Mouse (Mus musculus) kidney, postnatal 4 days (tissue): Measurements from ENCODE around the gene Rap1b.

Experiments used
- DNase-seq, 2 experiments: peaks; one replicate each; pipeline ENCODE4 v3.0.0; 2021; ENCODE audit warnings: mixed read lengths in 2 of 2

The Rap1b gene

DNA sequence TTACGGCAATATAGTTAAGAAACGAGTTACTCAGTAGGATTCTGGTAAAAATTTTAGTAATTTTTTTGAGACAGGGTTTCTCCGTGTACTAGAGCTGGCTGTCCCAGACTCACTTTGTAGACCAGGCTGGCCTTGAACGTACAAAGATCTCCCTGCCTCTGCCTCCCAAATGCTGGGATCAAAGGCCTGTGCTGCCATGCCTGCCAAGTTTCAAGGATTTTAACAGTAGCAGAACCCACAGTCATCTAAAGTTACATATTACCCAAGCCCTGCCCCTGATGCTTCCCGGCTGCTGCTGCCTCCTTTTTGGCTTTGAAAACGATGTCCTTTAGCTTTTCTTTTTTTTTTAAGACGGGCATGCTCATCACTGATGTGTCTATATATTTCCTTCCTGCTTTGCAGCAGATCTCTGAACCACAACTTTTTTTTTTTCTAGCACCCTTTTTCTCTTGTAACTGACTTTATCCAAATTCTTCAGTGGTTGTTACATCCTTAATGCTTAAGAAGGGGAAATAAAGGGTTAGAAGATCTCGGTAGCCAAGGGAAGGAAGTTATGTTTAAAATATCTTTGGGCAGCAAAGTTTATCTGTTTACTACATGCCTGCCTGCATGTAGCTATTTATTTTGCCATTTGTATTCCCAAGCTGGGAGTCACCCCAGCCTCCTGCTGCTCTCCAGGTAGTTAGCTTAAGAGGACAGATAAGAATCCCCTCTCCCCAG, 10.3 kb upstream of the Rap1b start:
- DNase-seq = no peak

DNA sequence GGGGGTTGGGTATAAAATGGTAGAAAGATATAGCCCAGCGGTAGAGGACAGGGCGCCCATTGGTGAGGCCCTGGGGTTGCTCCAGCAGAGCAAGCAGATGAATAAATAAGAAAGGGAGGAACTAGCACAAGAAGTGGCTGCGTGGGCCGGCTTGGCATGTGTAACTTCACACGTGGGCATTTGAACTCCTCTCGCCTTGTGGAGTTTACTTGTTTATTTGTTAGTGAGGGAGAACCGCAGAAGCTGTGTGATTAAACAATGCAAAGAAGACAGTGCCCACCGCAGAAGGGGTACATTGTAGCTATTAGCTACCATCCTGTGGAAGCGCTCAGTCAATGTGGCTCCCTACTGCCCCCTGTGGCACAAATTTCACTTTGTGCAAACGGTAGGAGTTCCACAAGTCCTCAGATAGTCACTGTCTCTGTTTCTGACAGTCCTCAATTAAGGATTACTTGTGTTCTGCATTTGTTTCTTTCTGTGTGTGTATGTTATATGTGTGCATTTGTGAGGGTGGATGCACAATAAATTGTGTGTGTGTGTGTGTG, 6.9 kb upstream of the Rap1b start:
- no peak for DNase-seq

DNA sequence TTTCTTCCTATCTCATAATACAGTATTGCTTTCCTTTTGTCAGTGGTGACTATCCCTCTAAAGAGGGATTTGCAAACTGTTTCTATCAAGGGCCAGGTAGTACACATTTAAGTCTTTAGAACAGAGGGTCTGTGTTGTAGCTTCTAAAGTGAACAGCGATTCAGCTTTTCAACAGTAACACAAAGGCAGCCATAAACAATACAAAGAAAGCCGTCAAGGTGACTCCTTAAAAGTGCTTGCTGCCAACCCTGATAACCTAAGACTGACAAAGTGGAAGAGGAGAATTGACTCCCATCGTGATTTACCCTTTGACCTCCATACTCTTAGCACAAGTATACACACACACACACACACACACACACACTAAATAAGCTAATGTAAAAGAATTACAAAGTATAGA, 3.1 kb upstream of the Rap1b start:
- DNase-seq = no peak

DNA sequence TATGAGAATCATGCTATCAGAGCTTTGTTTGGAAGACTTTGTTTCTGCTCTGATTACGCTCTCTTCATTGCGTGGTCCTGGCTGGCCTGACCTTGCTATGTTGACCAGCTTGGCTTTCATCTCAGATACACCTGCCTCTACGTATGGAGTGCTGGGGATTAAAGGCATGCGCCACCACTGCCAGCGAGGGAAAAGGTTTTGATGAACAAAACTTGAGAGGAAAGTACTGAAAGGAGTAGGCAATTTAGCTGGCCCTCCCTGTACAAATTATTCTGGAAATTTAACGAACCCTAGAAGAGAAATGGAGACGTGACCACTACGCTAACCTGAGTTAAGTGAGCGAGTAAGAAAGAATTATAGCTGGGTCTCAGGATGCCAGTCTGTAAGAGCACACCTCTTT, 961 bp upstream of the Rap1b start:
- DNase-seq = no peak

DNA sequence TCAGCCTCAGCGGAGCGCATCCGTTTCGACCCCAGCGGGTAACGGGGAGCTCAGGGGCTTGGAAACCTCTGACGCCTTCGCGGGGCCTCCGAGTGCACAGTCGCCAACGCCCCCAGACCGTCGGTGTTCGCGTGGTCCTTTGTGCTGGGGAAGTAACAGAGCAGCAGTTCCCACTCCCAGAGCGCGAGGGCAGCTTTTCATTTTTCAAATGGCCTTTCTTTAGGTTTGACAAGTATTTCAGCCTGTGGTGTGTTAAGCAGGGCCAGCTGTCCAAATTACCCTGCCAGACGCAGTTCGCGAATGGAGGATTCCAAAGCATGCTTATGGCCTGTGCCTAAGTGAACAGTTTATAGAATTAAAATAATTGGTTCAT, 411 bp upstream of the Rap1b start:
- DNase-seq = no peak

DNA sequence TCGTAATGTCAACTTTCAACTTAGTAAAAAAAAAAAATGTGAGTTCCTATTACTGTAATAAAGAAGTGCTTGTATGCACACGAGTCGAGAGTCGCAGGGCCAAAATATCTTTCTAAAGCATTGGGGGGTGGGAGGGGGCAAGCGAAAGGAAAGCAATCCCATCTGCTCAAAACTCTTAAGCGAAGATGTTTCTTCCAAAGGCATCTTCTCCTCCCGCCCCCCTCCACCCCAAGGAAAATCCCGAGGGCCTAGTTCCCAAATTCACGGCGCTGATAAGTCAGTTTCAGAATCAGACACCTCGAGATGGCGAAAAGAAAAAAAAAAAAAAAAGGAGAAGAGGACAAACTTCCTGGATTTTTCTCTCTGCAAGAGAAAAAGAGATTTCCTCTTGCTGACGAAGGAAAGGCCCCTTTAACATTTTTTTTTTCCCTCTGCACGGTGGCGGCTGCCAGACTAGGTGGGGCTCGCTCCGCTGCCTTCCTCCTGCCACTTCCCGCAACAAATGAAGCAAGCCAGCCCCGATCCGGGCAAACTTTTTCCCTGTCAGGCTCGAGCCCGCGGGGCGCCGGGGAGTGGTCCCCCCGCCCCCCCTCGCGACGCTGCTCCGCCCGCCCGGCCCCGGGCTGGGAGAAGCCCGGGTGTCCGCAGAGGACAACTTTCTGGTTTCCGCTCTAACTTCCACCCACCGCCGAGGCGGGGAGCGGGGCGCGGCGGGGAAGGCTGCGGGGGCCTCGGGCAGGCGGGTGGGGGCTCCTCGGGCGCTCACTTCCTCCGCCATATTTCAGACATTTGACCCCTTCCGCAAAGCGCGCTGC, 846 bp downstream of the Rap1b start:
- peak; percentile 75 to 82 for DNase-seq

DNA sequence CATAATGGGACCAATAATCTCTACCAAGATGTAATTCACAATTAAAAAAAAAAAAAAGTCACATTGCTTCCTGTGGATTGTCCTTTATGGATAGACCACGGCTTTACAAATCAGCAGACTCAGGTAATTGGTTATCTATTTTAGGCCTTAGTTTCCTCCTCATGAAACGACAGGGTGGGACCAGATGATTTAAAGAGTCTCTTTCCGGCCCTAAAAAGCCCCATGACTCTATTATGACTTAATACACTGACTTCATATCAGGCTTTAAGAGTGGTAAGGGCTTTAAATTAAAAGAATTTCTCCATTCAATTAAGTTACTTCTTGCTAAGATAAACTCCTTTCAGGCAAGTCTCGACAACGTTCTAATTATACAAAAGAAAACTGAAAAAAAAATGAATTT, 1.6 kb downstream of the Rap1b start:
- no peak for DNase-seq

DNA sequence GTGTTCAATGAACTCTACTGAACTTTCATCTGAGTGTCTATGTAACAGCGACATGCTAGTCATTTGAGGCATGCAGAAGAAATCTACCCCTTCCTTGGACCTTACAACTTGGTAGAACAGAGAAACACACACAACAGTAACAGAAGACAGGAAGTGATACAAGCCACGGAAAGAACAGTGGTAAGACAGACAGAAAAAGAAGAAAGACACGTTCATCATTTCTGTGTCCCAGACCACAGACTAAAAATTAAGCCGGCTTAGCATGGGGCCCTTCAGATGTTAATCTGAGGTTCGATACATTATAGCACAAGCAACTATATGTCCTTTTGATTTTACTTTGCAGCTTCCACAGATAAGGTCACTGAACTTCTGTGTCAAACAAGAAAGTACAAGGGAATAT, 2.1 kb downstream of the Rap1b start:
- DNase-seq = no peak

DNA sequence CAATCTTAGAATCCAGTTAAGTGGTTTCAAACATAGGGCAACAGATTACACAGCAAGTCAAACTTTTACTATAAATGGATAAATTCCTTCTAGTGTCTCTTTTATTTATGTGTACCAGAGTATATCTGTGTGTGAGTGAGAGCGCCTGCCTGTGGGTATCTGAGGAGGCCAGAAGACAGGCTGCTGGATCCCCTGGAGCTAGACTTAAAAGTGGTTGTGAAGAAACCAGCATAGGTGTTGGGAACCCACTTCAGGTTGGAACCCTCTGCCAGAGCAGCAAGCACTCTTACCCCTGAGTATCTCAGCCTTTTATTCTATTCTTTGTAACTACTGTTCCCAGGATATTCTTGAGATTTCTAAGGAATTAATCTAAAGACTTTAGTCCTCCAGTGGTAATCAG, 4.1 kb downstream of the Rap1b start:
- no peak for DNase-seq

DNA sequence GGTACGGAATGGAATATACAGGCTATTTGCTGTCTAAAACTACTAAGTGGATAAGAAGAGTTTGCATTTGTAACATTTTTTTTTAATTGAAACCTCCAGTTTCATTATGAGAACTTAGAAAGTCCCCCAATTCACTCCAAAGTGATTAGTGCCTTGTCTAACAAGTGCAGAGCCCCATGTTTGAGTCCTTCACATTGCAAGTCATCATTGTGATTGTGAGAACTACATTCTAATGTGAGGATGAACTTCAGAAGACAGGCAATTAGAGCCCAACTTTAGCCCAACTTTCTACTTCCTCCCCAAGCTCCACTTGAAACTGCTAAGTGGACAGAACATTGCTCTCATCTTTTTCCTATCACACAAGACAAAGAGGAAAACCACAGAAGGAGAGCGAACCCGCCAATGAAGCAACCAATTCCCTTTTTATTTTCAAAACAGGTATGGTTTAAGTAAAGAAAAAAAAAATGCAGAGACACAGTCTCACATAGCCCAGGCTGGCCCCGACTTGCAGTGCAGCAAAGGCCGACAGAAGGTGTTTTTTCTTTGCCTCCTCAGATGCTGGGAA, 5.3 kb downstream of the Rap1b start:
- DNase-seq = no peak

DNA sequence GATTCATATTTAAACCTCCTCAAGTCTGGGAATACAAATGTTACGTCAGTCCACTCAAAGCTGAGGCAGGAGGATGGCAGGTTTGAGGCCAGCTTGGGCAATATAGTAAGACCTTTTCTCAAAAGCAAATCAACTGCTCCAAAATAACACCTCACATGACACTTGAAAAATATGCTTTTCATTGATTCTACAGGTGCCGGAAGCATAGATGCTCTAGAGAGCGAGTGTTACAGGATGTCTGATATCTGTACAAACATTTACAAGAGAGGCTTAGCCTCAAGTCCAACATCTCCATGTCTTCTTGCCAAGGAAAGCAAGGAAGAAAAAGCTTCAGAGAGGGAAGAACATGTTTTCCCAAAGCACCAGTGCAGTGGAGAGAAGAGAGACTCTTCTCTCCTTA, 6.1 kb downstream of the Rap1b start:
- DNase-seq = no peak

DNA sequence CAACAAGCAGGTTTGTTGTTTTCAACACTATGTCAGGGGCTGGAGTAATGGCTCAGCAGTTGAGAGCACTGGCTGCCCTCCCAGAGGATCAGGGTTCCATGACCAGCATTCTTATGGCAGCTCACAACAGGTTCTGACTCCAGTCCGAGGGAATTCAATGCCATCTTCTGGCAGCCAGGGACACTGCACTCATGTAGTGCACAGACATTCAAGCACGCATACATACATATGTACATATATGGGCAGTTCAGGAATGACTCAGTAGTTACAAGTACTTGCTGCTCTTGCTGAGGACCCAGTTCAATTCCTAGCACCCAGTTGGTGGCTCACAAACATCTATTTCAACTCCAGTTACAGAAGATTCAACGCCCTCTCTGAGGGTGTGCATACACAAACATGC, 6.9 kb downstream of the Rap1b start:
- peak; percentile 20 to 33 for DNase-seq

DNA sequence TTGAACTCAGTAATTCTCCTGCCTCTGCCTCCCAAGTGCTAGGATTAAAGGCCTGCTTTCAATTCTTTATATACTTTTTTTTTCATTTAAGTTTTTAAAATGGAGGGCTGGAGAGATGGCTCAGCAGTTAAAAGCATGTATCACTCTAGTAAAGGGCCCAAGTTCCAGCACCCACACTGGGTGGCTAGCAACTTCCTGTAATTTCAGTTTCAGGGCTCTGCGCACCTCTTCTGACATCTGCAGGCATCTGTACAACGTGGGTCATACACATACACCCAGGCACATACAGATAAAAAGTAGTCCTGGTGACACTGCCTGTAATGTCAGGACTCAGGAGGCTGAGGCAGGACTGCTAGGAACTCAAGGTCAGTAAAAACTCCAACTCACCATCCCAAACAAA, 9.5 kb downstream of the Rap1b start:
- DNase-seq = no peak

DNA sequence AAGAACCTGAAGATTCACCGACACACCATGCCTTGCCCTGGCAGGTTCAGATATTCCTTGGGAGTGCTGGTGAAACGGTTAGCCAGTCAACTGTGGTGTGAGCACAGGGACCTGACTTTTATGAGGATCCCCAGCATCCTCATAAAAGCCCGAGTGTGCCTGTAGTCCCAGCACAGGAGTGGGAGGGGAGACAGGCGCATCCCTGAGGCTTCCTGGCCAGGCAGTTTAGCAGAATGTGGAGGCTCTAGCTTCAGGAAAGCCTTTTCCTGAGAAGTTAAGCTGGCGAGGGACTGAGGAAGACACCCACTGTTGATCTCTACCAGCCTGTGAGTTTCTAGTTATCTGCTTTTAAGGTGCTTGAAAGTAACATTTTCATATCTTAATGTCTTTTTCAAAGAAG, 10.4 kb downstream of the Rap1b start:
- DNase-seq = peak in 1 of 2 experiments; percentile 27

DNA sequence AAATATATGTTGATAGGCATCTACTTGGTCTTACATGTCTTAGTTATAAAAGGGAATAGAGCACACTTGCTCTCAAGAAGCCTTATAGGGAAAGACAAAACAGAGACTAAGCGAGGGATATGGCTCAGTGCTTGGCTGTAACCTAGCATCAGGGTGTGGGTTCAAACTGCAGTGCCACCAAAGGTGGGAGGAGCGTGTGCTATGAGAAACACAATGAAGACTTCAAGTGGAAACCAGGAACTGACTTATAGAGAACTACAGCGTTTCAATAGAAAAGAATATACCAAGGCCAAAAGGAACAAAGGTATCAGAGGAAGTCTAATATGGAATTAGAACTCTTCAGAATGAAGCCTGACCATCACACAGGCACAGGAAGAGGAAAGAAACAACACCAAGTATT, 15.0 kb downstream of the Rap1b start:
- DNase-seq = no peak

DNA sequence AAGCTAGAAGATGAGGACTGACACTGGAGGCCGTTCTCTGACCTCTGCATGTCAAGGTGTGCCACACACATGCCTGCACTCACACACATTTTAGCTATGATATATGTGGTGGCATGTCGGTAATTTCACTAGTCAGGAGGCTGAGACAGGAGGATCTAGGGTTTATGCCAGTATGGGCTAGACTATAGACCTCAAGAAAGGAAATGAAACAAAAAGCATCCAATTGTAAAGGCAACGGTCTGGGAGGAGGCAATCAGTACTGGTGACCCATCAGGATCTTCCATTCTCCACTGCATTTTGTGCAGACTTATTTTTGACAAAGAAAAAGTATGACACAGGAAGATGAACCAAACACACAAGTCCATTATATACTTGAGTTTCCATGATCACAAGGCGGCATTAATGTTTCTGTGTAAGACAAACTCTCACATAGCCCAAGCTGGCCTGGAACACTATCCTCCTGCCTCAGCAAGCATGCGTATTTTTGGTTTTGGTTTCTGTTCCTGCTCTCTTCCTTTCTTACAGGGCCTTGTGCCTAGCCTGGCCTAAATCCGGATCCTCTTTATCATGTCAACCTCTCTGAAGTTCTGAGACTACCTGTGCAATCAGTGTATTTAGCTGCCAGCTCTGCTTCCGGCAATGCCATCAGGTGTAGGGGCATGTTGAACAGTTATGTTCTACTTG, 16.2 kb downstream of the Rap1b start:
- DNase-seq = no peak

DNA sequence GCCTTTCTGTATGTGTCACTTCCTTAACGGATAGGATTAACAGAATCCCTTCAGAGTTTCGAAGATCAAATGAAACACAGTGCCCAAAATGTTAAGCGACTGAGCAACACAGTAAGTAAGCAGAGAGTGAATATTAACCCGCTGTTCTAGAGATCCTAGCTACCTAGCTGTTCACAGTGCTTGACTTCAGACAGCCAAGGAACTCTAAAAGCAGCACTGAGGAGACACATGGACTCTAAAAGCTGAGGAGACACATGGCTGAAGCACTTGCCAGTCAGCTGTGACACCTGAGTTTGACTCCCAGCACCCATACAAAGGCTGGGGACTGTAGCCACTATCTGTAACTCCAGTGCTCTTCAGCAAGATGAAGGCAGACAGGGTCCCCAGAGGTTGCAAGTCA, 16.8 kb downstream of the Rap1b start:
- DNase-seq = no peak

DNA sequence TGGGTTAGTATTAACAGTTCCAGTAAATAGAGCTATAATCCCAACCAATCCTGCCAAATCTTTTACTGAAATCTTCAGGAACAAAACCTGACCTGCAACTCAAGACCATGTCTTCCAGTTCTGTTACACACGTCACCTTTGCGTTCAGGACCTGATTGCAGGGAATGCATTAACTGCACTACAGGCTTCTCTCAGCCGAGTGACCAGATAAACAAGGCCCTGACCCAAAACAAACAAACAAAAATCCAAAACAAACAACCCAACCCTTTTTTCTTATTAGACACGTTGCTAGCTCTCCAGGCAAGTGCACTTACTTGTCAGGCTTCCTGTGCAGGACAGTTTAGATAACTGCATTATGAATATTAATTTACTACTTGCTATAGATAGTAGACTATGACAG, 17.3 kb downstream of the Rap1b start:
- DNase-seq = no peak

DNA sequence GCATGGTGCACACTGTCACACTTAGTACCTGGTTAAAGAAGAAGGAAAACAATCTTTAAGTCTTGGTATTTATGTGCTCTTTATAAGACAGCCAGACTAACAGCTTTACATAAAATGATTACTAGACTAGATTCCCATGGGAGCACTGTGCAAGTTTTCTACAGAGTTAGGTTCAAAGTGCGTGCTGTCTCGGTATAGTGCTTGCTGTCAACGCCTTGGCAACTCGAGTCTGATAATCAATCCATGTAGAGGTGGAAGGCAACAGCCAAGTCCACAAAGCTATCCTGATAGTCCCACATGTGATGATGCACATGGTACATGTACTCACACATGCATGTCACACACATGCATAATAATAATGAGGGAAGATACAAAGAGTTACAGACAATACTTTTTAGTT, 21.2 kb downstream of the Rap1b start:
- no peak for DNase-seq

DNA sequence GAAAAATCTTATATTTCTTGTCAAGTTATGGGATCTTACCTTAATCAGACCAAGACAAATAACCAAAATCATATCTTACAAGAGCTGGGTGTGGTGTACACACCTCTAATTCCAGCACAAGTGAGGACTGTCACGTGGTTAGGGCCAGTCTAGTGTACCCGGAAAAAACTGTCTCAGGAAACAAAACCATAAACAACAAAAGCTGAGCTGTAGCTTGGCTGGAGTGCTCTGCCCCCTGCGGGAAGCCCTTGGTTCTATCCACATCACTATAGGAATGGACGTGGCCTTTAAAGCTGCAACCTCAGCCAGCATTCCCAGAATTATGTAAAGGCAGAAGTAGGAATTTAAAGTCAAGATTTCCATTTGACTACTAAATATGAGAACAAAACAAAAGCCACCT, 21.7 kb downstream of the Rap1b start:
- no peak for DNase-seq

DNA sequence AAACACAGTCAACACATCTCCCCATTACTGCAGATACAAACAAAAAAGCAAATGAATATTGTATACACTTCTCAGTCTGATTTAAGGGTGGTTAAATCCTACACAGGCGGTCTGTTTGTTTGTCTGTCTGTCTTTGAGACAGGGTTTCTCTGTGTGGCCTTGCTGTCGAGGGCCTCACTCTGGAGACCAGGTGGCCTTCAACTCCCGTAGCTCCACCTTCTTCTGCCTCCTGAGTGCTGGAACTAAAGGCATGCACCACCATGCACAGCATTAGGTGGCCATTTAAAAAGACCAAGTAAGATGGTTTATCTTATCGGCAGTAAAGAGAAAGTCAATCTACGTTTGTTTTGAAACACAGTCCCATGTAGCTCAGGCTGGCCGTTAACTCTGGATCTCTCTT, 22.5 kb downstream of the Rap1b start:
- no peak for DNase-seq

DNA sequence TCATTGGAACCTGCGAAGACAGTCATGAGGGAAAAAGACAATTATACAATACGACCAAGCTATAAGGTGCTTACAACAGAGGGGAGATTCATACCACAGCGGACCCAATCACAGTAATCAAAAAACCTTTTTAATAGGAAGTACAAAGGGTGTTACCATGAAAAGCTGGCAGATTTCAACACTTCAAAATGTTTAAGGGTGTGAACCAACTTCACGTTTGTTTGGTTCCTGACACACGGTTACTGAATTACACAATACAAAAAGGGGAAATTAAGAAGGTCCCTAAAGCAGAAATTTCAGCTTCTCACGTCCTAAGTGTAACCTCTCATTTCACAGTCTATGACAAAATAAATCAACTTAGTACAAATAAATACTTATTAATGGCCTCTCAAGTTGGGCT, 27.2 kb downstream of the Rap1b start:
- no peak for DNase-seq

DNA sequence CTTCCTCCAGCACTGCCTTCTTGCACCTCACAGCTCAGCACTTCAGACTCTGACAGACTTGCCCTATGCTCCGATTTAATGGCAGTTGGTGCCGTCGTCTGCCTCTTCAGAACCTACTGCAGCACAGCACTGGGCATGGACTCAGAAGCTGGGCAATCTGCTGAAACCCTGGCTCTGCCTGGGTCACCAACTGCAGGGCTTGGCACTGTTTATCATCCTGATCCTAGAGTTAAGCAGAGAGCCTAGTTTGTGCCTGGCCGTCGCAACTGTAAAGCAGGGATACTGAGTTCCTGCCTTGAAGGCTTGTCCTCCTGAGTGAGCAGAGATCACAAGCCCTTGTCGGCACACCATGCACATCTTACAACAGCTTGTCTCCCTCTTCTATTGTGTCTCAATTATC, 29.1 kb downstream of the Rap1b start:
- DNase-seq = no peak

DNA sequence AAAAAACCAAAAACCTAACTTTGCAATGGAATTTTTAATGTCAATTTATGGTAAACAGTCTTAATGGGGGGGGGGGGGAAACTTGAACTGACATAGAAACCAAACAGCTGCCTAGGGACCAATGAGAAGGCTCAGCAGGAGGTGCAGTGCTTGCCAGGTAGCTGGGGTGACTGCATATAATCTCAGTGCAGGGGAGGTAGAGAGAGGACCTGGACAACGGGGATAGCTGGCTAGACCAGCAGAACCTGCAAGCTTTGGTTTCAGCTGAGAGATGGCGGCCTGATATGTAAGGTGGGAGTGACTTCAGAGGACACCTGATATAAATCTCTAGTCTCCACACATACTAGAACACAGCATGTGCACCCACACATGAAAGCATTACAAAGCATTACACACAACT, 33.3 kb downstream of the Rap1b start:
- no peak for DNase-seq
